Mouse (Mus musculus): ENCODE measurements around the gene Btn1a1.

Gene Btn1a1

DNA sequence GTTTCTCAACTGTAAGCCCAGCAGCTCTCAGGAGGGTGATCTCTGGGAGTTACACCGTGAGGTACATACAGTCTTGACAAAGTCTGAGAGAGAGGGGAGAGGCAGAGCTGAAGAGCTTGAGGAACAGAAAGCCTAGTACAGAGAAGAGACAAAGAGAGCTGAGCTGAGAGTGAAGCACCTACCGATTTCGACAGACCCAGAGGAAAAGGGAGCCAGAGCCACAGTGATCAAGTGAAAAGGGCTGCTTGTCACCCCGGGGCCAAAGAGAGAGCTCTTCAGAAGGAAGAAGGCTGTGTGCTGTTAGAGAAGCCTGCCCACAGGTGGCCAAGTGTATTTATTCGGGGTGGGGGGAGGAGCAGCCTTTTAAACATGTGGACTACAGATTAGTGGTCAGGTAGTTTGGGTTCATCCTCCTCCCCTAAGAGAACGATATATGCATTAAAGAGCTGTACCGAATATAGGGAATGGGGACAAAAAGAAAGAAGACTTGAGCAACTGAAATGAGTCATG is at the start of gene Btn1a1:
Gene Btn1a1, minus strand, starts transcription at position 302 of the 510 bp plus-strand sequence.
- peak; percentile 63 for DNase-seq

DNA sequence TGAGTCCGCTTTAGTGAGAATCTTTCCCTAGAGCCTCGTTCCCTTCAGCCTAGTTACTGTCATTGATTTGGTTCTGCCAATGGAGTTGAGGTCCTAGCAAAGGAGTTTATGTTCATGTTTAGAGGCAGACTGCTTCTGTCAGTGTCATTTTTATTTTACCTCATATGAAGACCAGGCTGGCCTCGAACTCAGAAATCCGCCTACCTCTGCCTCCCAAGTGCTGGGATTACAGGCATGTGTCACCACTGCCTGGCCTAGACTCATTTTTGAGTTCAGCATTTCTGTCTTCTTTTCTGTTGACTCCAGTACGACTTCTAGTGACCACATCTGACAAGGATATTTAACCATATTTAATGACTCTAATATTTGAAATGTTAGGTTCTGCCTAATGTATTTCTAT is 49.6 kb upstream of the Btn1a1 start:
- no peak for DNase-seq

DNA sequence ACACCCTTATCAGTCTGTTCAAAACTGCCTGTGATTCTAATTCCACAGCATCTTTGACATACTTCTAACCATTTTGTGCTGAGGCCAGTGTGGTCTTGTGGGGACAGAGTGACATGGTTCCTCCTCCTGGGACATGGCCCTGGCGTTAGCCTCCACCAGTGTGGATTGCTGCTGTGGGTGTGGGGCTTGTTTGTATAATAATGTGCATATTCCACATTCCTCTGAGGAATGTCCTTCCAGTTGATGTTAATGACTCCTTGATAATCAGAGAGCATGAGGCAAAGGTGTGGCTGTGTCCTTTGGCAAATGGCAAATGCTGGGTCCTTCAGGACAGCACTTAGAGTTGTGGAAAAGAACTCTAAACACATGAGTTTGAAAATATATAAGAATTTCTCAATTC is 47.8 kb upstream of the Btn1a1 start:
- no peak for DNase-seq

DNA sequence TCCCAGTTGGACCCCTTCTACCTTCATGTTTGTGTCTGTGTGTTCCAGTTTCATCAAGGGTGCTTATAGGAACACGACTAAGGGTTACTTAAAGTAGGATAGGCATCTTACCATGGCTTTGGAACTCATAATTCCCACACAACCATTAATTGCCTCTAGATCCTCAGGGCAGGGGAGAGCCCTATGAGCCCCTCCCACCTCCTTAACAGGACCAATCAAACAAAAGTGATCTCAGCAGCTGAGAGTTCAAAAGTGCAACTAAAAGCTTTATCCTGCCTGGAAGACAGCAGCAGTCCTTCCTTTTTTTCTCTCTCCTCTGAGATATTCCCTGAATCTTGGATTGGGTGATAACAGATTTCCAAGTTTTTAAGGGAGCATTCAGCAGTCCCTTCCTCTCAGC is 44.4 kb upstream of the Btn1a1 start:
- DNase-seq: no peak

DNA sequence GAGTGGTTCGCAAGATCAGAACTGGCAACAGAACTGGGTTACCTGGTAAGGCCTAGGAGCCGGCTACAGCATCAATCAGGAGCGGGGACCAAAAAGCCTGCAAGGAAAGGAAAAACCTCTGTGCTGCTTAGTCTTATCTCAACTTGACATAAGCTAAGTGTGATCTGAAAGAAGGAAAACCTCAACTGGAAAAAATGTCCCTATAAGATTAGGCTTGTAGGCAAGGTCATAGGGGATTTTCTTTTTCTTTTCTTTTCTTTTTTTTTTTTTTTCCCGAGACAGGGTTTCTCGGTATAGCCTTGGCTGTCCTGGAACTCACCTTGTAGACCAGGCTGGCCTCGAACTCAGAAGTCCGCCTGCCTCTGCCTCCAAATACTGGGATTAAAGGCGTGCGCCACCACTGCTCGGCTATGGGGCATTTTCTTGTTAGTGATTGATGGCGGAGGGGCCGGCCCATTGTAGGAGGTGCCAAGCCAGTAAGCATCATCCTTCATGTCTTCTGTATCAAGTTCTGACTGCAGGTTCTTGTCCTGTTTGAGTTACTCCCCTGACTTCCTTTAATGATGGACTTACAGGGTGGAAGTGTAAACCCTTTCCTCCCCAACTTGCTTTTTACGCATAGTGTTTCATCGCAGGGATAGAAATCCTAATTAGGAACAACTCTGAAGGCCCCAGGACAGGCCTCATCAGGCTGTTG is 41.3 kb upstream of the Btn1a1 start:
- peak; percentile 79 for DNase-seq

DNA sequence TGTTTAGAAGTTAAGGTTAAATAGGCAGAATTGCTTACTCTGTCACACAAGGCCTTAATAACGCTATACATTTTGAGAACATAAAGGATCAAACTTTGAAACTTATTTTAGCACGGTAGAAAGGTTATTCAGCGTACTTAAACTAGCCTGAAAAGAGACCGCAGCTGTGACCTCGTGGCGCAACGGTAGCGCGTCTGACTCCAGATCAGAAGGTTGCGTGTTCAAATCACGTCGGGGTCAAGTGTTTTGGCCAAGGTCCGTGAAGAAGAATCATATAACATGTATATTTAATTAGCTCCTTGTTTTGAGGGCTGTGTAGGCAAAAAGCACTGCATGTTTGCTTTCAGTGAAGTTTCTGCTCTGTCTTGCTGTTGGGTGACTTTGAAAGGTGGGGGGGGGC is 40.6 kb upstream of the Btn1a1 start:
- peak; percentile 82 for DNase-seq

DNA sequence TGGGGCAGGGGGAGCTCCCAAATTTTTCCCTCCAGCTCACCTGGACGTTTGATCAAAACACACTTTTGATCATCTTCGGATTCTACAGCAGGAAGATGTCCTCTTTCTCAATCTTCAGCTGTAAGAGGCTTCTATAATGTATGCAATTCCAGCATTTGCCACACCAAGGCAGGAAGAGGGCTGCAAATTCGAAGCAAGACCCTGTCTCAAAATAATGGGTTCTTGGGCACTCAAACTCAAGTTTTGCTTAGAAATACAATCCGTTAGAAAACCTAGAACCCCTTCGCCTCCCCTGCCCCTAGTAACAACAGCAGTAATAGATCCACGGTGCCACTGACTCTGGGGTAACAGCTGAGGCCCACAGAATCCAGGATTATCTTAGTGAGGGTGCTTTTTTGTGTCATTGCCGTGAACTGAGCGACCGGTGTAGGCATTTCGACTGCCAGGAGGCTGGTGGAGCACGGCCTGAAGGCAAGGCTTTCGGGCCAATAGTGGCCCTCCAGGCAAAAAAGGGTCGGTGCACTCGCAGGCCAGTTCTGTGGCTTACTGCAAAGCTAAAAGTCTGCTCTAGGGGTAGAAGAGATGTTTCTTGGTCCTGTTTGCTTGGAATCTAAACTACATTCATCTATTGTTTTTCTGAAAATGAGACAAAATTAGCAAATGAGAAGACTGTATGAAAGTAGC is 40.1 kb upstream of the Btn1a1 start:
- DNase-seq: peak; percentile 62

DNA sequence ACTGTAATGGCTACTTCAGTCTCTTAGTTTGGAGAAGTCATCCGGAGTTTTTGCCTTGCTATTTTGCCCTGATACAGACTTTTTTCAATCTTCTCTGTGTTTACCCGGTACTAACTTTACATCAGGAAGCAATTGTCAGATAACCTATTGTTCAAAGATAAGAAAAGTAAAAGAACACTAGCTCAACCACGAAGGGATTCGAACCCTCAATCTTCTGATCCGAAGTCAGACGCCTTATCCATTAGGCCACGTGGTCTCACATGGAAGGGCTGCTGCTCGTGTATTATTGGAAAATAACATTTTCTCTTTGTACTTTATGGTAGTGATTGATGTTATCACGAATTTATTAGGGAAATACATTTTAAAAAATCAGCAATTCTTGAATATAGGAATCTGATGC is 38.1 kb upstream of the Btn1a1 start:
- peak; percentile 74 for DNase-seq

DNA sequence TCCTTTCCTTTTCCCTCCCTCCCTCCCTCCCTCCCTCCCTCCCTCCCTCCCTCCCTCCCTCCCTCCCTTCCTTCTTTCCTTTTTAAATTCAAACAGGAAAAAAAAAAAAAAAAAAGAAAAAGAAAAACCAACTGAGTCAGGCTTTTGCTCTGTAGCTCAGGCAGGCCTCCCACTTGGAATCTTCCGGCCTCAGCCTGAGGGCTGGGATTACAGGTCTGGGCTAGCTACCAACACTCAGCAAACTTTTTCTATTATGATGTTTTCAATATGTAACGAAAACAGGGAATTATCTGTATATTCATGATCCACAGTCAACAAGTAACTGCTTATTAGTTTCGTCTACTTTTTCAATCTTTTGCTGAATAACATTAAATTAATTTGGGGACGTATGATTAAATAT is 37.2 kb upstream of the Btn1a1 start:
- no peak for DNase-seq

DNA sequence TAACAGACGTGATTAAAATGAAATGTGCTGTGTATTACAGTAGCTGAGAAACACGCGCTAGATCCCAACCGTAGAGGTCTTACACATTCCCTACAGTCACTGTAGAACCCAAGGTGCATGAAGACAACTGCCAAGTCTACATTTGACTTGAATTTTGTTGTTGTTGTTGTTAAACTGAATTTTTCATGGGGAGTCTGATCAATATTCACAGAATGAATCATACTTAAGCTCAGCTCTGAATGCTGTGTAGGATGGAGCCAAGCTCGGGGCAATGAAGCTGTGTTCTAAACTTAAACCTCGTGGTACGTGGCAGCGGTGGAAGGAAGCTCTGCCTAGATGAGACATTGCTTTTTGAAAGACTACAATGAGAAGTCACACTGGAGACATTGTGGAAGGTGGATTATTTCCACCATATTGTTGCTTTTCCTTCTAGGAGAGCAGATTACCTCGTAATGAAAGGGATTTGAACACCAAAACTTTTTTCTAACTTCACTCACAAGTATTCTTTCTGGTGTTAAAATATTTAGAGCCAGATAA is 36.4 kb upstream of the Btn1a1 start:
- no peak for DNase-seq

DNA sequence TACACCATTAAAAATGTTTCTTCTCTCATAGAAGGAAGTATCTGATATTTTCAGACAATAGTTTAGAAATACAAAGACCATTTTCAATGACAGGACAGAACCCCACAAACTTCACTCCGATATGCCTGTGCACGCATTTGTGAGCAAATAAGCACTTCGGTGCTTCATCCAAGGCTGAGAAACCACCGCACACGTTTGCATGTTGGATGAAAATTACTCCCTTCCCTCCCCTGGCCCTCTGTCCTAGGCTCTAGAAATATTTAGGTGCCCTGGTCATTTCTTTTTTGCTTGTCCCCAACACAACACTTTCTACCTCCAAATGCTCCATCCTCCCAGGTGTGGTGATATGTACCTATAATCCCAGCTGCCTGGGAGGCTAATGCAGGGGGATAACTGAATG is 35.8 kb upstream of the Btn1a1 start:
- no peak for DNase-seq

DNA sequence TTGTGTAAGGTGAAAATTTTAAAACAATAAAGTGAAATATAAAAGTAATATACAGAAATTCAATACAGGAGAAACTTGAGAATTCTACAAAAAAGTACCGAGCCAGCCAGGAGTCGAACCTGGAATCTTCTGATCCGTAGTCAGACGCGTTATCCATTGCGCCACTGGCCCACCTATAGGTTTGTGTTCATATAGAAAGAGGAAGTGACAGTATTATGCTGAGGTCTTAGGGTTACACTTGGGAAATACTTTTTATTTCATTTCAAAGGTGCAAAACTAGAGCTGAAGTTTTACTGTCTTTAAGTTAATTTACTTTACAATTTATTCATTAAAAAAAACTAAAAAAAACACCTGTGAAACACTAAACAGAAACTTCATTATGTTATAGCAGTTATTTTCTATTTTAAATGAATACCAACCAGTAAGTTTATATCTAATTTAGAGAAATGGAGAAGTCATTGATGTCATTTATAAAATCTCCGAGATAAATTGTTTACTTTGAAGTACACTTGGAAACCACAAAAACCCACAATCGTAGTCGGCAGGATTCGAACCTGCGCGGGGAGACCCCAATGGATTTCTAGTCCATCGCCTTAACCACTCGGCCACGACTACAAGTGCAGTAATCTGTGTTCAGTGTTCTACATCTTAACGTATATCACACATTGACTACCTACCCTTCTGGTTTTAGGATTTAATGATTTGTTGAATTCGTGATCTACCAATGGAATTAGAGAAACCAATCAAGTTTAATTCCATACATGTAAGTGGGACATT is 34.9 kb upstream of the Btn1a1 start:
- DNase-seq: peak; percentile 90

DNA sequence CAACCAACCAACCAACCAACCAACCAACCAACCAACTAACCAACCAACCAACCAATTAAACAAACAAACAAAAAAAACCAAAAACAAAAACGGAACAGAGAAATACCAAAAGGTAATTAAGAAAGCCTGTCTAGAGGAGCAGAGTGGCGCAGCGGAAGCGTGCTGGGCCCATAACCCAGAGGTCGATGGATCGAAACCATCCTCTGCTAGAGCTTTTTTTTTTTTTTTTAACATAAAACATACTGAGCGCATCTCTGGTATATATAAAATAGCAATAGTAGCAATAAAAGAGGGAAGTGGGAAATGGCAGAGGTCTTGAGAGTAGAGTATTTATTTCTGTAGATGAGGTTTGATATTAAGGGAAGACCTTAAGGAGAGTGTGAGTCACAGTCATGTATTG is 34.2 kb upstream of the Btn1a1 start:
- peak; percentile 46 for DNase-seq

DNA sequence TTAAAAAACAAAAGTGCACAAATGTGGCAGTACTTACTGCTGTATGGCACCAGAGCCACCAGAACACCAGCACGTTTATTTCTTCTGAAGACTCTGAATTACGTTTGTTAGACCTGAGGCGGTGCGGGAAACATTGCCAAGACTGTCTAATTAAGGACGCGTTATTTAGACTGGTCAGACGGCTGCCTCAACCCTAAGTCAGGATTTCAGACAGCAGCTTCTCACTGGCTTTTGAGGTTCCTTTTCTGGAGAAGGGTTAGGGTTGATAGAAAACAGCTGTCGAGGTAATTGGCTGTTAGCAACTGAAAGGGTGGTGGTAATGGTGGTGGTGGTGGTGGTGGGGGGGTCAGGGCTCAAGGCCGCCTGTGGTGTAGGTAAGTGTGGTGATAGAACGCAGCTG is 33.0 kb upstream of the Btn1a1 start:
- DNase-seq: no peak

DNA sequence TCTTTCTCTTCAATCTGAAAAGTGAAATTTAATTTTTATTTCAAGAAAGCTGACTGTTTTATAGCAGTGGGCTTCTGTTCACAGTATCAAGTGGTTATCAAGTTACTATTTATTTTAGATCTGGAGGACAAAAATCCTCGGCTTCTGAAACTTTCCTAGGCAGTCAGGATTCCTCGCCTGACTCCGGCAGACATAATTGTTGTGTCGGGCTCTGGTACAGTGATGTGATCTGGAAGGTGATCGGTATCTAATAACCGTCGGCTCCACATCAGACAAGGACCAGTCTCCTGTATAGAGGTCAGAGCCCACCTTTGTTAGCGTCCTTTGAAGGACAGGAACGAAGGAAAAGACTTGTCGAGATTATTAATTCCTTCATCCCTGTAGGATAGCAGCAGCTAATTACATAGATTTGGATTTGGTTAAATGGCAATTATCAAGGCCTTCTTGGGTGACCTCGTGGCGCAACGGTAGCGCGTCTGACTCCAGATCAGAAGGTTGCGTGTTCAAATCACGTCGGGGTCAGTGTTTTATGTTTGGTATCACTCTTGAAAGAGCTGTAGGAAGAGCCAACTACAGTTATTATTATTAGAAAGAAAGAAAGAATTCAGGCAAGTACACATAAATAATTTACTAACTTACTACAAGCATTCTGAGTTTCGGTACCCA is 32.1 kb upstream of the Btn1a1 start:
- peak; percentile 75 for DNase-seq

DNA sequence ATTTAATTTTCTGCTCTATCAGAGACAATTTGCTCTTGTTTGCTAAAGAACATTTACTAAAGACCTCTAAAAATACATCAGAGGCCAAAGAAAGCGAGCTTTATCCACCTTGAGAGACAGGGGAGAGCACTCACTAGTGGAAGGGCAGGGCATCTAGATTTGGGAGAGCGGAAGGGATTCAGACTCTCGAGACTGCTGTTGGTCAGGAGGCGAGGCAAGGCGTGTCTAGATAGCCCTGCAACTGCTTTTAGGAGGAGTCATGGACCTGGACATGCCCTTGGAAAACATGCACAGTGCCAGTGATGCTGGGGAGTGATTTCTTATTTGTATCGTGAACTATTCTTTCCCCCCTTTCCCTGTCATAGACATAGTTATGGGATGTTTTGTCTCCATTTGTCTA is 29.8 kb upstream of the Btn1a1 start:
- no peak for DNase-seq

DNA sequence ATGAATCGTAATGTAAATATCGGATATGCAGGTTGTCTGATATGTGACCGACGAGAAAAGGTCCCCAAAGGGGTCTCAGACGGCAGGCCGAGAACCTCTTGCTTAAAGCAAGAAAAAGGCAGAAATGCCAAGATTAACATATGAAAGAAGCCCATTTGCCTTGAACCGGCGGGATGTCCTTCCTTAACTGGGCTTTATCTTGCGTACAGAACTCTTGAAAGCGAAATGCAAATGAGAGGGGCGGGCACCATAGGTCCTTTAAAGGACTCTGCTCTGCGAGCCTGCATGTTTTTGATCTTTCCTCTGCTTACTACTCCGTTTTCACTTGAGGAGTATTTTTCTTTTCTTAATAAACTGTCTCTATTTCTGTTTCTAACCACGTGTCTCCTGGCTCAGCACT is 26.3 kb upstream of the Btn1a1 start:
- peak; percentile 36 for DNase-seq

DNA sequence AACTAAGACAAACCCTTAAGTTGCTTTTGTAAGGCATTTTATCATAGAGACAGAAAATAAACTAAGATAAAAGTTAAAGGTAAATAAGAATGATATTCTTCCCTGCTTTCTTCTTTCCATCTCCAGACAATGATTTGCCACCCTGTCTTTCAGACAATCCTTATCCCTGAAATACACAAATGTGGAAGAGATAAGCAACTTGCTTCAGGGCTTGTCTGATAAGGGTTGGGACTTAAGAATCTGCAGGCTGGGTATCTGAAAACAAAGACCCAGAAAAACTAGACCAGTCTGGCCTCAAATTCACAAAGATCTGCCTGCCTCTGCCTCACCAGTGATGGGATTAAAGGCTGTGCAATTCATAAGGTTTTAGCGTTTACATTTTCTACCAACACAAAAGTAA is 25.6 kb upstream of the Btn1a1 start:
- no peak for DNase-seq

DNA sequence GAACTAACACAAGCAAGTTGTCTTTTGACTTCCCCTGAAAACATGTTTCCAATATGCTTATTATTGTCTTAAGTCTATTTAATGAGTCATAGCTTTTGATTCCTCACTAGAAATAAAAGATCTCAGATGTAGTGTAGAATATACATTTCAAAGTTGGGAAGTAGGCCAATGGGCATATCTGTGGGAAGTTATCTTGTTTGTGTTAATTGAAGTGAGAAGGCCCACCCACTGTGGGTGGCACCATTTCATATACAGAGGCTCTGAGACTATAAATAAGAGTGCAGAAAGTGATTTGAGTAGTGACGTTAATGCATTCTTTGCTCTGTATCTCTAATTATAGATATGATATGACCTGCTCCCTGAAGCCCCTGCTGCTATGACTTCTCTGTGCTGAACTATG is 25.2 kb upstream of the Btn1a1 start:
- no peak for DNase-seq

DNA sequence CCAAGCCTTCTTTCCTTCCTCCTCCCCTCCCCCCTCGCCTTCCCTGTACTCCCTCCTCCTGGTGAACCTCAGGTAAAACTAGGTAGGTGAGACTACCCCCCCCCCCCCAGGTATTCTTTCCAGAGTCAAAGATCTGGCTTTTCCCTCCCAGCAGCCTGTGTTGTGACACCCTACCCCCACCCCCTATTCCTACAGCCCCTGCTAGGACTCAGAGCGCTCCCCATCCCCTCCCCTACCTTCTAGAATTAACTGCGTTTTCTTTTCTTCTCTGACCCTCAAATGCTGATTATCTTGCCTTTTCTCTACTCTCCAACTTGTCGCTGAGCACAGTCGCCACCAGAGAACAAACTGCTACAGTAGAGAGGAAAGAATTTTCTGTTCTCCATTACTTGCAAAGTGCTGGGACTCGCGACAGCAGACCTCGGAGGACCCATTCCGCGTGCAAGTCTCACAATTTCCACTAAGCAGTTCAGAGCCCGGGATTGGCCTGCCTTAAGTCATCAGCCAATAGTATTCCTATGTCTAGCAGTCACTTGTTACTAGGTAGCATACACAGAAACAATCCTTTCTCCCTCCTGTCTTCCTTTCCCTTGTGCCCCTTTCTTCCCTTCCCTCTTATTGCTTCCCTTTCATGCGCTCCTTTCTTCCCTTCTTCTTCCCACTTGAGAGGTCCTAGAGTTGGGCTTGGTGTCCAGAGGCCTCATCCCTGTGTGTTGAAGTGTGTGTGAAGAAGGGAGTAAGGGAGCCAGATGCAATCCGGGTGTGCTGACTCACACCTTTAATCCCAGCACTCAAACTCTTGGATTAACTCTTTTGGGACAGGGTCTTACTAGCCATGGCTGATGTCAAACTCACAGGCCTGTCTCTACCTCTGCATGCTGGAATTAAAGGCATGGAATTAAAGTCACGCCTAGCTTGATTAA is 23.0 kb upstream of the Btn1a1 start, which contains the start of gene Btn2a2:
Gene Btn2a2, minus strand, starts transcription at position 458 of the 923 bp plus-strand sequence.
- peak; percentile 48 for DNase-seq

DNA sequence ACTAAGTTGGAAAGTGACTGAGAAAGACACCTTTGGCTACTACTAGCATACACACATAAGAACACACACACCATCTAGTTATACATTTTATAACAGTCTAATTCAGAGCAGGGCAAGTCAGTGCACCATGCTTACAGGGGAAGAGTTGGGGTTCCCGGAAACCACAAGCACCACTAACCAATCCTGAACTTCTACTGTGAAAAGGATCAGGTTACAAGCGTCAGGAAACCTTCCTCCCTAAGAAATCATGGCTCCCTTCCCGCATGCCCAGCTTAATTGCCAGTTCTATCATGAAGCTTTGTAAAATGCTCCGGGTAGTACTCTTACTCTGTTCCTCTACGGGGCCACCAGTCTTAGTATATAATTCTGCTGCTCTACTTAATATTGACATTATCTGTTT is 19.6 kb upstream of the Btn1a1 start:
- no peak for DNase-seq

DNA sequence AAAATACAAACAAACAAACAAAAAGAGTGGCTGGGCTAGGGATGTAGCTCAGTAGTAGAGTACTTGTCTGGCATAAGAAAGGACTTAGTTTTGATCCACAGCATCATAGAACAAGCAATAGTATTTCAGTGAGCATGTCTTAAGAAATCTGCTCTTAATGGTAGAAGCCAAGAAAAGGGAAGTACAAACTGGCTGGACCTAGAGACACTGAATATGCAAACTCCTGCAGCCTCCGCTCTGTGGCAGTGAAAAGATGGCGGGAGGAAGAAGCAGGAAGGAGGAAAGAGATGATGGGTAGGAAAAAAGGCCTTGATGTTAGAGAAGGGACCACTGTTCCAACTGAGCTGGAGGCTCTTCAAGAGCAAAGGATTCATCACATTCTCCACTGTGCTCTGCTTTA is 17.5 kb upstream of the Btn1a1 start:
- DNase-seq: no peak

All from liver (tissue).